Mouse (Mus musculus) bone marrow macrophage, adult 2 months (primary cell): ENCODE data around the gene Lss.

ENCODE experiments used
- CTCF ChIP-seq: IDR thresholded peaks from 2 replicates; pipeline ENCODE4 v1.5.1; 2012; ENCODE audit warnings: low read depth, mild to moderate bottlenecking, low read length, moderate library complexity
- POLR2A ChIP-seq: IDR thresholded peaks from 2 replicates; pipeline ENCODE4 v1.6.1; 2012; ENCODE audit warnings: mild to moderate bottlenecking, low read depth, low read length, borderline replicate concordance

DNA sequence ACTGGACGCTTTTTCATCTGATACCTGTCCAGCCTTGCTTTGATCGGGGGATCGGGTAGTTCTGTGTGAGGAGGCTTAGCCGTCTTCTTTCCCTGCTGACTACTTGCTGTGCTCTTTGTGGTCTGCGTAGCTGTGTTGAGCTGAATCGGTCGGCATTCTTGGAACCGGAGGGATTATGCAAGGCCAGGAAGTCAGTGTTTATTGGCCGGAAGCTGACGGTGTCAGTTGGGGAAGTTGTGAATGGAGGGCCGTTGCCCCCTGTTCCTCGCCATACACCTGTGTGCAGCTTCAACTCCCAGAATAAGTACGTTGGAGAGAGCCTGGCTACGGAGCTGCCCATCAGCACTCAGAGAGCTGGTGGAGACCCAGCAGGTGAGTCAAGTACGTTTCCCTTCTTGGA, 42.2 kb upstream of the Lss start:
- TF ChIP-seq POLR2A (no peak), CTCF (no peak)
